Mouse (Mus musculus): ENCODE measurements around the gene Snrpn. TPM values are rescaled to one million over a fixed set of nuclear protein-coding genes. Genes with fewer than 3 reads are reported as not detected.
"Not testable (repeated sequence)": the region's sequence is repeated elsewhere in the genome, so short reads cannot be mapped to it uniquely, and the experiment has no call there.

Snrpn gene
- total RNA-seq (2021), result 10 to 100 TPM; 40.6 to 42.9 TPM
- long read RNA-seq, experiment 1, transcript Snrpn-201 (10 exons, 1,932 nt), result major isoform, 51 of 59 reads
- long read RNA-seq, experiment 1, partial matches to known transcripts, result 0 of 59 reads
- long read RNA-seq, experiment 1, other reads (novel, unspliced or antisense), result 8 of 59 reads
- long read RNA-seq, experiment 2, transcript Snrpn-201 (10 exons, 1,932 nt), result major isoform, 76 of 97 reads
- long read RNA-seq, experiment 2, partial matches to known transcripts, result 1 of 97 reads
- long read RNA-seq, experiment 2, other reads (novel, unspliced or antisense), result 20 of 97 reads

DNA sequence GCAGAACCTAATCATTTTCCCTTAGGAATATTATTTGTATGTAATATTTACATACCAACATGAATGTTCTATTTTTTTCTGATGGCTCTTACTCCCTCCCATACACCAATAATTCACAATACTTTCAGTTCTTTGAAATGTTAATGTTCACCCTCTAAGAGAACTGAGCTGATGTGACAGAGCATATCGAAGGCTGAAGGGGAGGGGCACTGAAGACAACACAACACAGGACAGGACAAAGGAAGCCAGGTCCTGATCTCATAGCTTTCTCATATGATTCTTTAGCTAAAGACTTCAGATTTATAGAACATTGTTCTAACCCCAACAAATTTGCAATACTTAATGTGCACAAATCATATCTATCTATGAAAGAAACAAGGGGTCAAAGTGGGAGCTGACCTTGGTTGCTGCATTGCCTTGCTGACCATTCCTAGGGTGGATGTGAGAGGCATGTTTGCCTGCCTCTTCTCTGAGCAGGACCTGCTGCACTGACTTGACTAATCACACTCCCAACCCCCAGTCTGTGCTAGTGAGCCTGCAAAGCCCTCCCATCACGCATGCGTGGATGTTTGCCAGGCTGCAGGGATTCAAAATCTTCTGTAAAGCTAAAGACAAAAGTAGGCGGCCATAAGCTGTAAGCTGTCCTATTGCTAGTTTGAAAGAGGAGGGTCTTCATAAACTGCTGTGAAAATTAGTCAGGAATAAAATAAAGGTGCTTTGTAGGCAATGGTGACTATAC lies at the start of gene Snrpn:
Gene Snrpn, minus strand, starts transcription at position 478 of the 739 bp plus-strand sequence.
- no peak for DNase-seq (ENCODE audit: low spot score in 2 of 2)

DNA sequence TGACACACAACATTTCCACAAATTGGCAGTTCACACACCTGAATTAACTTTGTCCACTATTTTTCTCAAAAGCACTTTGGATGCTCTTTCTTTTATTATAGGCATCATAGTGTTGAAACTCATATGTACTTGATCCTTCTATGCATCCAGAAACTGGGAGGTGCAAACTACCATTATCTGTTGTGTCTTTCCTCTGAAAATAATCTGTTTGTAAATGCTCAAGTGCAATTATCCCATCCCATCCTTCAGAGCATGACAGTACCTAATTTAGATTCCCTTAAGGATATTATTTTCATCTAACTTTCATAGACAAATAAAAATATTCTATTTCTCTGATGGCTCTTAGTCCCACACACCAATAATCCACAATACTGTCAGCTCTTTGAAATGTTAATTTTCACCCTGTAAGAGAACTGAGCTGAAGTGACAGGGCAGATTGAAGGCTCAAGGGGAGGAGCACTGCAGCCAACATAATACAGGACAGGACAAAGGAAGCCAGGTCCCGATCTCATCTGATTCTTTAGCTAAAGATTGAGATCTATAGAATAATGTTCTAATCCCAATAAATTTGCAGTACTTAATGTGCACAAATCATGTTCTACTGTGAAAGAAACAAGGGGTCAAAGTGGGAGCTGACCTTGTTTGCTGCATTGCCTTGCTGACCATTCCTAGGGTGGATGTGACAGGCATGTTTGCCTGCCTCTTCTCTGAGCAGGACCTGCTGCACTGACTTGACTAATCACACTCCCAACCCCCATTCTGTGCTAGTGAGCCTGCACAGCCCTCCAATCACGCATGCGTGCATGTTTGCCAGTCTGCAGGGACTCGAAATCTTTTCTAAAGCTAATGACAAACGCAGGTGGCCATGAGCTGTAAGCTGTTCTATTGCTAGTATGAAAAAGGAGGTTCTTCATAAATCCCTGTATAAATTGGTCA lies 30.5 kb upstream of the Snrpn start:
- DNase-seq (ENCODE audit: low spot score in 2 of 2), result no peak

DNA sequence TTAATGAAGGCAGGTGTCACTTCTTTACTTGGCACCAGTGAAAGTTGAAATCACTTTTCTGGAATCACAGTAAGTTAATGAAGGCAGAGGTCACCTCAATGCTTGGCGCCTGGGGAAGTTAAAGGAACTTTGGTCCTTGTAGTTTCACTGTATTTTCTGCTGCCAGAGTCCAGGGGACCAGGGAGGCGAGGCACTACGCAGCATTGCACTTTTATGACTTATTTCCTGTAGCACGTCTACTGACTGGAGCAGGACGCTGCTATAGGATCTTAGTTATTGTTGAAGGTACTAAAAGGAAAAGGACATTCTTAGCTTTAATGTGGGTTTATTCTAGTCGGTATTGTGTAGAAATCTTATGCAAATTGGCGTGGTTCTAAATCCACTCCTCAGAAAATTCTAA lies 14.7 kb downstream of the Snrpn start:
- DNase-seq (ENCODE audit: low spot score in 2 of 2), result no peak

DNA sequence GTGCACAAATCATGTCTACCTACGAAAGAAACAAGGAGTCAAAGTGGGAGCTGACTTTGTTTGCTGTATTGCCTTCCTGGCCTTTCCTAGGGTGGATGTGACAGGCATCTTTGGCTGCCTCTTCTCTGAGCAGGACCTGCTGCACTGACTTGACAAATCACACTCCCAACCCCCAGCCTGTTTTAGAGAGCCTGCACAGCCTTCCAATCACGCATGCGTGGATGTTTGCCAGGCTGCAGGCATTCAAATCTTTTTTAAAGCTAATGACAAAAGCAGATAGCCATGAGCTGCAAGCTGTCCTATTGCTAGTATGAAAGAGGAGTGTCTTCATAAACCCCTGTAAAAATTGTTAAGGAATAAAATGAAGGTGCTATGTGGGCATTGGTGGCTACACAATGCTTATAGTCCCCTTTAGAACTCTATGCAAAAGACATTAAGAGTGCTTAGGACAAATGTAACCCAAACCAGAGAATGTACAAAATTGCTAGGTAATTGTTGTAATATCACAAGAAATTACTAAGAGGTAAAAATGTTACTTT lies 16.9 kb downstream of the Snrpn start:
- not testable (repeated sequence) for DNase-seq (ENCODE audit: low spot score in 2 of 2)

DNA sequence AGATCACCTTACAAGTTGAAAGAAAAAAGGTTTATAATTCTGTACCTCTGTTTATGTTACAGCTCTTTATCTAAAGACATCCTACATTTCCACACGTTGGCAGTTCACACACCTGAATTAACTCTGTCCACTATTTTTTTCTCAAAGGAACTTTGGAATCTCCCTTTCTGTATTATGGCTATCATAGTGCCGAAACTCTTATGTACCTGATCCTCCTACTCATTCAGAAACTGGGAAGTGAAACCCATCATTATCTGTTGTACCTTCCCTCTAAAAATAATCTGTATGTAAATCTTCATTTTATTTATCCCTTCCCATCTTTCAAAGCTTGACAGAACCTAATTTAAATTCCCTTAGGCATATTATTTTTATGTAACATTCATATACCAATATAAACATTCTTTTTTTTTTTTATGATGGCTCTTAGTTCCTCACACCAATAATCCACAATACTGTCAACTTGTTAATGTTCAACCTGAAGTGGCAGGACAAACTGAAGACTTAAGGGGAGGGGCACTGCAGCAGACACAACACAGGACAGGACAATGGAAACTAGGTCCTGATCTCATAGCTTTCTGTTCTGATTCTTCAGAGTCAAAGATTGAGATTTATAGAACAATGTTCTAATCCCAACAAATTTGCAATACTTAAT lies 17.5 kb downstream of the Snrpn start:
- no peak for DNase-seq (ENCODE audit: low spot score in 2 of 2)

DNA sequence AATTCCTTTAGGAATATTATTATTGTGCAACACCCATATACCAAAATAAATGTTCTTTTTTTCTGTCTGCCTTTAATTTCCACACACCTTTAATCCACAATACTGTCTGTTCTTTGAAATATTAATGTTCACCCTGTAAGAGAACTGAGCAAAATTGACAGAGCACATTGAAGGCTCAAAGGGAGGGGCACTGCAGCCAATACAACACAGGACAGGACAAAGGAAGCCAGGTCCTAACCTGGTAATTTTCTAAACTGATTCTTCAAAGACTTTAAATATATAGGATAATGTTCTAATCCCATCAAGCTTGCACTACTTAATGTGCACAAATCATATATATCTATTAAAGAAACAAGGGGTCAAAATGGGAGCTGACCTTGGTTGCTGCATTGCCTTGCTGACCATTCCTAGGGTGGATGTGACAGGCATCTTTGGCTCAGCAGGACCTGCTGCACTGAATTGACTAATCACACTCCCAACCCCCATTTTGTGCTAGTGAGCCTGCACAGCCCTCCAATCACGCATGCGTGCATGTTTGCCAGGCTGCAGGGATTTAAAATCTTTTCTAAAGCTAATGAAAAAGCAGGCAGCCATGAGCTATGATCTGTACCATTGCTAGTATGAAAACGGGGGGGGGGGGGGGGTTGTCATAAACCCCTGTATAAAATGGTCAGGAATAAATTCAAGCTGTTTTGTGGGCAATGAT lies 42.7 kb downstream of the Snrpn start:
- no peak for DNase-seq (ENCODE audit: low spot score in 2 of 2)

DNA sequence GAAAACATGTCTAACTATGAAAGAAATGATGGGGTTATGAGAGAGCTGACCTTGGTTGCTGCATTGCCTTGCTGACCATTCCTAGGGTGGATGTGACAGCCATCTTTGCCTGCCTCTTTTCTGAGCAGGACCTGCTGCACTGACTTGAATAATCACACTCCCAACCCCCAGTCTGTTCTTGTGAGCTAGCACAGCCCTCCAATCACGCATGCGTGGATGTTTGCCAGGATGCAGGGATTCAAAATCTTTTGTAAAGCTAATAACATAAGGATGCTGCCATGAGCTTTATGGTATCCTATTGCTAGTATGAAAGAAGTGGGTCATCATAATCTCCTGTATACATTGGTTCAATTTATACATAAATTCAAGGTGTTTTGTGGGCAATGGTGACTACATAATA lies 63.7 kb downstream of the Snrpn start:
- no peak for DNase-seq (ENCODE audit: low spot score in 2 of 2)

DNA sequence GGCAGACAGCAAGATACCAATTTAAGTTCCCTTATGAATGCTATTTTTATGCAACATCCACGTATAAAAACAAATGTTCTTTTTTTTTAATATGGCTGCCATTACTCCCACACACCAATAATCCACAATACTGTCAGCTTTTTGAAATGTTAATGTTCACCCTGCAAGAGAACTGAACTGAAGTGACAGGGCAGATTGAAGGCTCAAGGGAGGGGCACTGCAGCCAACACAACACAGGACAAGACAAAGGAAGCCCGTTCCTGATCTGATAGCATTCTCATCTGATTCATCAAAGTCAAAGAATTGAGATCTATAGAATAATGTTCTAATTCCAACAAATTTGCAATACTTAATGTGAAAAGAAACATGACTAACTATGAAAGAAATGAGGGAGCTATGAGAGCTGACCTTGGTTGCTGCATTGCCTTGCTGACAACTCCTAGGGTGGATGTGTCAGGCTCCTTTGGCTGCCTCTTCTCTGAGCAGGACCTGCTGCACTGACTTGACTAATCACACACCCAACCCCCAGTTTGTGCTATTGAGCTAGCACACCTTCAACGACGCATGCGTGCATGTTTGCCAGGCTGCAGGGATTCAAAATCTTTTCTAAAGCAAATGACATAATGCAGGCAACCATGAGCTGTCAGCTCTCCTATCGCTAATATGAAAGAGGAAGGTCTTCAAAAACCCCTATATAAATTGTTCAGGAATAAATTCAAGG lies 92.4 kb downstream of the Snrpn start:
- no peak for DNase-seq (ENCODE audit: low spot score in 2 of 2)

DNA sequence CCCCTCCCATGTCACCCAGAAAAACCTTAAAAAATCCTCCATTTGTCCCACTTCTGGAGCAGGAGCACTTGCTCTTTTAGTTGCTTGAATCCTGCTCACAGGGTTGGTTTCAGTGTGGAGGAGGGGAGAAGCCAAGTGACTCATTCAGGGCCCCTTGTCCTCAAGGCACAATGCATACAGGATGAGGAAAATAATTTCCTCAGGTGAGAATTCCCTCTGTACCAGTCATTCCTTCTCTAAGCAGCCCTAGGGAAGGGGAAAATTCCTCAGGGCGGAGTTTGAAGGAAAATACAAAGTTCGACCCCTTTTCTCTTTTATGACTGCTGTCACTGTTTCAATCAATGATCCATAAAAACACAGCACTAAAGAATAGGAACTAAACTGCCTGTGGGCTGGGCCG lies 126.8 kb downstream of the Snrpn start:
- no peak for DNase-seq (ENCODE audit: low spot score in 2 of 2)

DNA sequence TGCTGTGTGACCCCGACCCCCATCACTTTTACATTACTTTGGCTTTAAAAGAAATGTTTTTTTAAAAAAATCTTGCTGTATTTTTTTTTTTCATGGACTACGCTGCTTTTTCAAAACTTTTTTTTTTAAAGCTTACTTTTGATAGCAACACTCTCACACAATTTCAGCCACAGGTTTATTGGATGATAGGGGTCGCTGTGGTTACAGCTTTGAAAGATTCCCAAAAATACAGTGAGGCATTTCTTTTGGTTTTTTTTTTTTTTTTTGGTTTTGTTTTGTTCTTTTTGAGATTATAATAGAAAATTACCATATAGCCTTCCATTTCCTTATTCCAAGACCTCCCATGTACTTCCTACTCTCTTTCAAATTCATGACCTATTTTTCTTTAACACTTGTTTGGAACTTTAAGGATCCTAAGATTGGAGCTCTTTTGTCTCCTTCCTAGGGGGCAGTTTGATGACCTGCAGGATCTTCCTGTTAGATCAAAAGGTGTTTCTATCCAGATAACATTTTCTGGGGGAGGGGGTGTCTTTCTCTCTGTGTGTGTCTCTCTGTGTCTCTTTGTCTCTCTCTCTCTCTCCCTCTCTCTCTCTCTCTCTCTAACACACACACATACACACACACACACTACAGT lies 132.2 kb downstream of the Snrpn start:
- DNase-seq (ENCODE audit: low spot score in 2 of 2), result no peak

DNA sequence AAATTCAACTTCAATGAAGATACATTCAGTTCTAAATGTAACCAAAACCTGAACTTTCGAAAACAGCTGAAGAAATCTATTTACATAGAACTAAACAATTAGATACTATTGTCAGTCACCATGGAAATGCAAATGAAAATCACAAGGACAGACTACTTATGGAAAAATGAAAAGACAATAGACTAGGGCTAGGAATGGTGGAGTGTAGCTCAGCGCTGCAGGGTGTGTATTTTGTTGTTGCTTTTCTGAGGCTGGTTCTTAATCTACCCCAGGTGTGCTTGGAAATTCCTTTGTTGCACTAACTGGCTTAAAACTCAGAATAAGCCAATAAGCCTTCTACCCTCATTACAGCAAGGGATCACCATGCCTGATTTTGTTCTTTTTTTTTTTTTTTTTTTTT lies 133.8 kb downstream of the Snrpn start:
- DNase-seq (ENCODE audit: low spot score in 2 of 2), result no peak

DNA sequence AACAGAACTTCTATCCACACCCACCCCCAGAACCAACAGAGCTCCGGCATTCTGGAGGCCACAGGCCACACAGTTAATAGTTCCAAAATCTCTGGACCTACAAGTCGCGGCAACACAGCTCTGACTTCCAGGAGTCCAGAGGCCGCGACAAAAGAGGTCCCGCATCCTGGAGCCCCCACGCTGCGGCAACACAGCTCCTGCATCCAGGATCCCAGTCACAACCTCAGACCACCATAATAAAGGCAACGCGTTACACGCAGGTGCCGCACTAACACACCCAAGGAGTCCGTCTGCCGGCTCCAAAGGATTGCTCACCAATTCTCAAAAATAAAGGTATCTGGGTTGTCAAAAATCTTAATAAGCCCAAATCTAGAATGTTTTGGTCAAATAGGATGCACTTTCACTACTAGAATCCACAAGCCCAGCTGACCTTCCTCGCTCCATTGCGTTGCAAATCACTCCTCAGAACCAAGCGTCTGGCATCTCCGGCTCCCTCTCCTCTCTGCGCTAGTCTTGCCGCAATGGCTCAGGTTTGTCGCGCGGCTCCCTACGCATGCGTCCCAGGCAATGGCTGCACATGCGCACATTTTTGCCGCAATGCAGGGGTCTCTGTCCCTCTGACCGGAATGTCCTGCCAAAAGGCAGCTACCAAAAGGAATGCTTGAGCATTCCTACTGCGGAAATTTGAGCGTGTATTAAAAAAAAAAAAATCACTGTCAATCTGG lies 135.3 kb downstream of the Snrpn start, which contains the start of the genes Snurf and Gm38393:
Gene Snurf, minus strand, starts transcription at position 444 of the 725 bp plus-strand sequence.
Gene Gm38393, minus strand, starts transcription at position 459 of the 725 bp plus-strand sequence.
- DNase-seq (ENCODE audit: low spot score in 2 of 2), result peak; percentile 8 to 20

DNA sequence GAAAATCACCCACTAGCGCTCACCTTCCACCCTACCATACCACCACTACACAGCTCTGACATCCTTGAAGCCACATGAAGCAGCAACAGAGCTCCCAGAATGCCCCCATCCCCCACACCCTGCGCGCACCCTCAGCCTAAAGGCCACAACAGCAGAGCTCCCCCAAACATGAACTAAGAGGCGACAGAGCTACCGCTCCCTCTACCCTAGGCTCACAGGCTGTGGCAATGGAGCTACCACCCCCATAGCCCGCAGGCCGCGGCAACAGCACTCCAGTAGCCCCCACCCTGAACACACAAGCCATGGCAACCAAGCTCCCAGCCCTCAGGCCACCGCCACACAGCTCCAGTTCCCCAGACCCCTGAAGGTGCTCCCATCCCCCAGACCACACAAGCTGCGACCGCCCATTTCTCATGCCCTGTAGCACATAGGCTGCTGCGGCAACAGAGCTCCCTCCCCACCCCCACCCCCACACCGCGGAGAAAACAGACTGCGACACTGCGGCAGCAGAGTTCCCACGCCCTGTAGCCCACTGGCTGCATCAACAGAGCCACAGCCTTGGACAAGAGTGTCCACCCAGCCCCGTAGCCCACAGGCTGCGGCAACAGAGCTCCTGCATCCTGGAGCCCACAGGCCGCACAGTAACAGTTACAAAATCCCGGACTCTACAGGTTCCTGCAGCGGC lies 136.0 kb downstream of the Snrpn start:
- DNase-seq (ENCODE audit: low spot score in 2 of 2), result peak in 1 of 2 experiments; percentile 5

DNA sequence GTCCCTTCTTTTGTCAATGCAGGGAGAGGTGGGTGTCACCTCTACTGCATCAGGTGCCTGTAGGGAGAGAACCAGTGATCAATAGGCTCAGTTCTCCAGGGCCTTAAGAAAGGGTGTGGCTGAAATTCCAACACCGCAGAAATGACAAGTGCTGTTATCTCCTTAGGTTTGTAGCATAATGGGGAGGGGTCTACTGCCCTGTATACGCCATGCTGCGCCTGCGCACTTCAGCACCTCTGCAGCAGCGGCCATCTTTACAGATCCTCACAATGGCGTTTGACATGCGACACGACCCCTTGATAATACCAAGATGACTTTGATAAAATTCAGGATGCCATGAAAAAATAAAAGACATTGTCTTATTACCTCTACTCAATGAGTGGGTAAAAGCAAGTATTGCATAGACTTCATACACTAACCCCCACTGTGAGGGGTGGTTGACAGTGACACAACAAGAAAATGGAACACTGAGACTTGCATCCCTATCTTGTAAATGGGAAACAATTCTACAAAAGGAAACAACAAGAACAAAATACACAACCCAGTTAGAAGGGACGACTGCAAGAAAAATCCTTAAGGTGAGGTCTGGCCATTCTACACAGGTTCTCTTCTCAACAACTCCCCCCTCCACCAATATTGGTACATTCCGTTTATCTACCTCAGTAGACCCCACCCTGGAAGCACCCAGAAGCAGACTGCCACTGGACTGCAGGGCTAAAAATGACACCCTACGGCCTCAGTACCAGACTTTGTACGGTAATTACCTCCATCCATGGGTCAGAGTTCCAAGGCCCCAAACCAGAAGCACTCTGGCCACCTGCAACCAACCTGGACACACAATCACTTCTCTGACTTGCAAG lies 136.8 kb downstream of the Snrpn start:
- no peak for DNase-seq (ENCODE audit: low spot score in 2 of 2)

DNA sequence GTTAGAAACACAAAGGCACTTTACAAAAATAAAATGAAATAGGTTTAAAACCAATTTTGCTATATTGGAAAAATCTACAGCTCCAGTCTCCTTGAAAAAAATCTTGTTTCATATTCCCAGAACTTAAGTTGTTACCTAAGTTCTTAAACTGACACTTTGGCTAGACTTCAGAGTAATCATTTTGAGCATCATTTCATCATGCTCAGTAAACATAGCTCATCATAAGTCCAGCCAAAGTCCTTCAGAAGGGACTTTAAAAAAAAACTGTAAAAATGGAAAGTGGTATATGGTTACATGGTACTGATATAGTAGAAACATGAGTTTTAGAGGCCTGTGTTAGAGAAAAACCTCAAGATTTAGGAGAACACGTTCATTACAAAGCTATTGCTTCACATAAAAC lies 161.4 kb downstream of the Snrpn start:
- DNase-seq (ENCODE audit: low spot score in 2 of 2), result no peak

Measured in adrenal gland, postnatal 4 days (tissue).